Mouse (Mus musculus) left cerebral cortex, adult 18-20 months (tissue): ENCODE measurements around the gene Plekhf1. TPM values are rescaled to one million over a fixed set of nuclear protein-coding genes. Genes with fewer than 3 reads are reported as not detected.

Experiments
- DNase-seq, 2 experiments: peaks; one replicate each; pipeline ENCODE4 v3.0.0; 2021 to 2022; ENCODE audit warnings: low spot score in 2 of 2, mixed read lengths in 1 of 2
- total RNA-seq, 2 experiments: library from RNA; stranded (reverse); gene quantifications; 2 replicates each; pipeline ENCODE4 v1.2.3; 2021

The Plekhf1 gene
- total RNA-seq, 2 experiments from 2014 or later, result 1.5 to 1.7 TPM

DNA sequence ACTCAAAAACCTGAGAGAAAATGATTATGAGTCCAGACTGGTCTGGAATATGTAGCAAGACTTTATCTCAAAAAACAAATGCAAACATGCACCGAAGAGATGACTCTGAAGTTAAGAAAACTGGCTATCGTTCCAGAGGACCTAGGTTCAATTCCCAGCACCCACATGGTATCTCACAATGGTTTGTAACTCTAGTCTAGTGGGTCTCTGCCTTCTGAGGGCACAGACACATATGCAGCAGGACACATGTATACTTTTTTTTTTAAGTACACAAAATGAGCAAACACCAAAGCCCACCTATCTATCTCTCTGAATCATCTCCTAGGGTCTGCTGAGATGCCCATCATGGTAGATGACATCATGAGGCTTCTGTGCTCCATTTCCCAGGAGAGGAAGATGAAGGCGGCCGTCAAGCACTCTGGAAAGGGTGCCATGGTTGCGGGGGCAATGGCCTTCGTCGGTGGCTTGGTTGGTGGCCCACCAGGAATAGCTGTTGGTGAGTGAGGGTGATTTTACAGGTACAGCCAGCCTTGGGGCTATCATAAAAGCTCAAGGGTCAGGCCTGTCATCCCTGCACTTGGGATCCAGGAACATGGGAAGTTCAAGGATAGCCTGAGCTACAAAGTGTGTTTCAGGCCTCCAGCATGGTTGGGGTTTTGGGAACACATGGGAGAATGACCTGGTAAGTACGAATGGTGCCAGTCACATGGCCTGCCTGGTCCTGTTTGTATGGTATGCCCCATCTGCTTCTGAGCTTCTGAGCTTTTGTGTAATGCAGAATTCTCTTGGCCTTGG, 39.3 kb downstream of the Plekhf1 start:
- DNase-seq, result no peak

- no peak for DNase-seq
These were observed 40.0 kb downstream of the Plekhf1 start for GRCm38 (mm10) chr7:38187796-38188195.

- DNase-seq, result no peak
These were observed 41.0 kb downstream of the Plekhf1 start for GRCm38 (mm10) chr7:38186861-38187260.

DNA sequence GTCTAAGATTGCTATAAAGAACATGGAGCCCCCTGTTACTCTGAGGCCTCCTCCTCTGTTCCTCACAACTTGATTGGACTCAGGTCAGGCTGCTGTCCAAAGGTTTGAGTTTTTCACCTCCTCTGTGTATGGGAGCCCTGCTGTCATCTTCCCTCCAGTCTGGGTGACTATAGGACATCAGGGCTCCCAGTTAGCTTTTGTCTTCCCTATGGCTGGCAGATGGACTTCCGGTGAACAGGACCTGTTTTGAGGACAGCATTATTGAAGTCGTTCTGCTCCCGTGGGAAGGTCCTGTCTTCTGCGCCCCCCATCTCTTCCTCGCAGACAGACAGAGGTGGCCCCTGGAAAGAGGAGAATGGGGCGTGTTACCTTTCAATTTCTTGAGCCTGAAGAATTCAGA, 43.0 kb downstream of the Plekhf1 start:
- no peak for DNase-seq

DNA sequence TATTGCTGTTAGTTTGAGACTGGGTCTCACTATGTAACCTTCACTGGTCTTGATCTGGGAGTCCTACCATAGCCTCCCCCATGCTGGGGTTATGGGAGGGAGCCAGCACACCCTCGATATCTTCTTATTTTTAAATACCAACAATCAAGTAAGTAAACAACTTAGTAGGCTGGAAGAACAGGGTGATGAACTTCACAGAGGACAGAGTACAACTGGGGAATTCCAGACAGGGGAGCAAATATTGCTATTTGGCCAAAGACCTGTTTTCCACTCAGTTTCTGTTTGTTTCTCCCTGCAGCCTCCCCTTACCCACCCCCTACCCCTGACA, 43.4 kb downstream of the Plekhf1 start:
- DNase-seq, result no peak

DNA sequence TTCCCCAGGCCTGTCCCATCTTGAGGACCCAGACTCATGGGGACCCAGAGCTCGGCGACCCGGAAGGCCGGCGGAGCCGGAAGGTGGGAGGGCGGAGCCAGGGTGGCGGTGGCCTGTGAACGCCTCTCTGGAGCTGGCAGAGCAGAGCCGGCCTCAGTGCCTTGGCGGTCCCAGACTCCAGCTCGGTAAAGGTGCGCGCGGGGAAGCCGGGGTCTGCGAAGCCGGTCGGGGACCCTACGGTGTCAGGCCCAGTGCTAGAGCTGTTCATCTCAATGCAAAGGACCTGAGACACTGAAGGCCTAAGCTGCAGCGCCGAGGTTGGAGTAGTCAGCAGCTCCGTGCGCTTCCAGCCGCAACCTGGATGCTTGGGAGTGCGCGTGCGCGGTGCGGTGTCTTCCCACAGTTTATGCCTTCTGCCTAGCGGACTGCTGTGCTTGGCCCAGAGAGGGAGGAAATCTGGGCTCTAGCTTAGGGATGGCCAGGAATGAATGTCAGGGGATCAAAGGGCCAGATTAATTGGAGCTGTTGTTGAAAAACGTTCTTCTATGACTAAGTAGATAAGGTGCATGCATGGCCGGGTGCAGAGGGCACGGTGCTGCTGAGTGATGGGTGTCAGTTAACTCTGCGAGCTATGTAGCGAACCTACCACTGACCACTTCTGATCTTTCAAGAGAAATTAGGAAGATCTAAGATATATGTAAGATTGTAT, 44.0 kb downstream of the Plekhf1 start:
- DNase-seq, result peak; percentile 83 to 92

DNA sequence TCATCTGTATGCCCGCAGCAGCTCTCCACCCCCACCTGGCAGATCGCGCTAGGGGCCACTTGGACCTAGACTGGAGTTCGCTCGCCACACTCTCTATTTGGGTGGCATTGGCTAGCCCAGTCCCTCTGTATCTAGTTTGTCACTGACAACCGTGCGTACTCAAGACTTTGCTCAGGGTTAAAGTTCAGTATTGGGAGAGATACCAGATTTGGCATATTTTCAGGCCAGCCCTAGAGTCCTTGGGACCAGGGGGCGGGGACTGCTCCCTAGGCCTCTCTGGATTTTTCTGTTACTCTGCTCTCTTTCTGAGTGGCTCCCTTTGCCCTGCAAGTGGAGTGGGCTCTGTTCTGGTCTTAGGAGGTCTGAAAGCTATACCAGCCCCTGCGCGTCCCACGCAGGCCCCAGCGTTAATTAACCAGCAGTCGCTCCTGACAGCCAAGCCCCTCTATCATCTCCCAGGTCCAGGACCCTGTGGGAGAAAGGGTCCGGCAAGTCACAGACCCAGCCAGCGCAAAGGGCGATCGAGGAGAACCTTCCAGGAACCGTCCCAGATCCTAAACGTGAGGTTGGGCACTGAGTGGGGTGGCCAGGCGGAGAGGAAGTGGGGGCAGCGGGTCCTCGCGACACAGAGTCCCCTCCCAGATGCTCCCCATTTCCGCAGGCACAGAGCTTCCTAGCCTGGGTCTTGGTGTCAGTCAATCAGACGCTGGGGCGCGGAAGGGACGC, 44.7 kb downstream of the Plekhf1 start, which contains the start of gene 1600014C10Rik:
Gene 1600014C10Rik (plus strand): TSS at position 256 of the 726 bp plus-strand sequence.
- DNase-seq, result peak in 1 of 2 experiments; percentile 15

GRCm38 (mm10) chr7:38182596-38182961, 45.2 kb downstream of the Plekhf1 start:
- peak; percentile 82 to 85 for DNase-seq

DNA sequence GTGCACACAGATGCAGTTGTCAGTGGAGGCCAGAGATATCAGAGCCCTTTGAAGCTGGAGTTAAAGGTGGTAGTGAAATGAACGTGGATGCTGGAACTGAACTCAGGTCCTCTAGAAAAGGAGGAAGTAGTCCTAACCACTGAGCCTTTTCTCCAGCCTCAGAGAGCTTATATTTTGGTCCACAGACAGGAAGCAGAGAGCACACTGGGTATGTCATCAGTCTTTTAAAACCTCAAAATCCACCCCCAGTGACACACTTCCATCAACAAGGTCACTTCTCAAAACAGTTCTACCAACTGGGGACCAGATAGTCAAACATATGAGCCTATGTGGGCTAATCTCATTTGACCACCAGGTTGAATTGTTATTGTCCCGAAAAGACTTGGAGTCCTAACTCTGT, 46.5 kb downstream of the Plekhf1 start:
- no peak for DNase-seq

DNA sequence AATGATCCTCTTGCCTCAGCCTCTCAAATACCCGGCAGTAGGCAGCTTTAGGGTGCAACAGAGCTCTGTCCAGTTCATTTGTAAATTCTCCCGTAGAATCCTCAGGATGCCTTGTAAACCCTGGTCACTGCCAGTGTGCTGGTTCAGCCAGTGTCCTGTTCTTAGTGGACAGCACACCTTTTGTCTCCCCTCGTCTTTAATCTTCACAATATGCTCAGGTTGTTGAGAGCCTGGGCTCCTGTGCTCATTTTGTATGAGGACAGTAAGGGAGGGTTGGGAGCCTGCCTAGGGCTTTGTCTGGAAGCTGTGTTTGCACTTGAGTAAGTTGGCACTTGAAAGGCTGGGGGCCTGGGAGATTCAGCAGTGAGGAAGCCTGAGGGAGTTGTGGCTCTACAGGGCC, 47.9 kb downstream of the Plekhf1 start:
- no peak for DNase-seq

DNA sequence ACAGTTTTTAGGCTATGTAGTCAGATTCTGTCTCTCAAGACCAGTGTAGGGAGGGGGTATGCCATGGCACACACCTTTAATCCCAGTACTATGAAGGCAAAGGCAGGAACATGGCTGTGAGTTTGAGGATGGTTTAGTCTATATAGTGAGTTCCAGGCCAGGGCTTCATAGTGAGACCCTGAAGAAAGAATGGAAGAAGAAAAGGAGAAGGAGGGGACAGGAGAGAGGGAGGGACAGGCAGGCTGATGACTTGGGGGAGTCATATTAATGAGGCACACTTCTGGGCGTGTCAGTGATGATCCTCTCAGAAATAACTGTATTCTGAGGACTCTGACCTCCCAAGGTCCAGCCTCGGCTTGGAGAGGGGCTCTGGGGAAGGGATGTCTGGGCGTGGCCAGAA, 51.8 kb downstream of the Plekhf1 start:
- DNase-seq, result no peak

DNA sequence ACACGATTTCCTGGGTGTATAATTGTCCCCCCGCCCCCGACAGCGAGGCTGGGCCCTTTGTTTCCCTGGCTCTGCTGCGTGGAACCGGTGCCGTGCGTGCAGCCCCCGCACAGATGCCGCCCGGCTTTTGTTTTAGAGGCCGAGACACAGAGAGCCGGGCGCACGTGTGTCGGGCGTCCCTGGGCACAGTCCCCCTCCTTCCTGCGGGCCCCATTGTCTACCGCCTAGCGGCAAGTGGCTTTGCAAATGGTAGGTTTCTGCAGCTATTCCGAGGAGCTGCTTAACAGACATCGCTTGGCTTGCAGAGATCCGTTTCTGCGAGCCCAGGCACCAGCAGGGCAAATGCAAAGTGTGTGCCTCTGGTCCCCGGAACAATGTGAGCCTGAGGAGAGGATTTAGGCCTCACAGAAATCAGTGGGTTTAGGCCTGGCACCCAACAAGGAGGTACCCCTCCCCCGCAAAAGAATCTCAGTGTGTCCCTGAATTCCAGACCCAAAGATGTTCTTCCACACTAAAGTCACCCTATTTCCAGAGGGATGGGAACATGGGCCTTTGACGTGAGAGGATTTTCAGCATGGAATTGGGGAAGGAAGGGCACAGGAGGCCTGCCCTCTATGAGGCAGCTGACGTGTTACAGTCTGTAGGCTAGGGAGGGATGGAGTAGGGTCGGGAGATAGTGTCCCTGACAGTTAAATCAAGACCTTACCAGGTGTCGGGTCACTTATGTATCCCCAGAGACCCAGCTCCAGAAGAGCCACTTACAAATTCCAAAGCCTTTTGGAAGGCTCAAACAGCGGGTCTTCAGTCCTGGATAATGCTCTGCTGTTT, 53.3 kb downstream of the Plekhf1 start:
- DNase-seq, result peak; percentile 51 to 66

- no peak for DNase-seq
These were observed 53.9 kb downstream of the Plekhf1 start for GRCm38 (mm10) chr7:38173871-38174270.

DNA sequence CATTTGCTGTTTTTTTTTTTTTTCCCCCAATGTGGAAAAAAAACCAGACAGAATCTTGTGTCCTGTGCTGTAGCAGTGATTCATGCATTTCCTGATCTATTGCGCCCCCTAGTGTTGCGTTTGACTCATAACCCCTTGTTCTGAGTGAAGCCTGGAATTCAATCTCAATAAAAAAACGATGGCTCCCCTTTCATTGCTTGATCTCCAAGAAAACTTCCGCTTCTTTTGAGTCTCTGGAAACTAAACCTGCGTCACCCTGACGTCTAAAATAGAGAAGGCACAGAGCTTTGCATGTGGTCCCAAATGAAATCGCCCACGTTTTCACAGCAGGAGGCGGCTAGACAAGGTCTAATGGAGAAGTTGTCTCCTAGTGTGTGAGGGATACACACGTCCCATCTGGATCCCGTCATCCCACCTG, 60.1 kb downstream of the Plekhf1 start:
- peak; percentile 72 to 74 for DNase-seq

Other genes starting within 250 kb of the Plekhf1 start
- 10 to 100 TPM; 50.5 to 51.0 TPM for gene Uri1, start 204.5 kb downstream of the Plekhf1 start, total RNA-seq
- gene Ccne1, start 120.5 kb downstream of the Plekhf1 start, total RNA-seq, result 10 to 100 TPM; 16.7 to 22.8 TPM
- gene 1600014C10Rik, start 44.8 kb downstream of the Plekhf1 start, total RNA-seq, result 10 to 100 TPM; 24.5 to 26.3 TPM
- gene Pop4, start 43.4 kb upstream of the Plekhf1 start, total RNA-seq, result 10 to 100 TPM; 18.9 to 23.6 TPM